Mouse (Mus musculus) olfactory bulb, adult 2 months (tissue): ENCODE measurements around the gene Rnf169.

Experiments
- CTCF ChIP-seq: fragments of 200-500 bp; IDR thresholded peaks from 2 replicates; pipeline ENCODE4 v1.5.1; 2012; ENCODE audit warnings: low read depth, mild to moderate bottlenecking, low read length, moderate library complexity; ENCODE audit not compliant: insufficient read depth
- POLR2A ChIP-seq: fragments of 200-500 bp; IDR thresholded peaks from 2 replicates; pipeline ENCODE4 v1.6.1; 2012; ENCODE audit warnings: mild to moderate bottlenecking, low read depth, low read length, moderate library complexity; ENCODE audit not compliant: insufficient read depth

DNA sequence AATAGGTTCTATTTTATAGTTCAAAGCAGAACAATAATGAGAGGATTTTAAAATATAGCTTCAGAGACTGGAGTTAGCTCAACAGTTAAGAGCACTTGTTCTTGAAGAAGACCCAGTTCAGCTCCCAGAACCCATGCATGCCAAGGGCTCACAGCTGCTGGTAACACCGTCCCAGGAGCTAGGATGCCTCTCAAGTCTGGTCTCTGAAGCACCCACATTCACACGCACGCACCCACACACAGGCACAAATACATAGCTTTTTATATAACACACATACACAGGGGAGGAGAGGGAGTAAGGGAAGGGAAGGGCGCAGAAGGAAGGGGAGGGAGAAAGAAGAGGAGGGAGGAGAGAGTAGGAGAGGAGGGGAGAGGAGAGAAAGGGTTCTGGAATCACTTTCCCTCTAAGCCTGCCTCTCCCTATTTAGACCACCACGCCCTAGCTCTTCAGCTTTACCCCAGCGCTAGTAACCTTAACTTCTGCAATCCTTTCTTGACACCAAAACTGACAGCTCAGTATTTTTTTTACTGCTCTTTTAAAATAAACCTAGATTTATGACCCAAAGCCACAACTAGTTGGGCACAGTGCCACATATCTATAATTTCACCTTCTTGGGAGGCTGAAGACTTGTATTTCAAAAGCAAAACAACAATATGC lies 26.7 kb downstream of the Rnf169 start:
- TF ChIP-seq POLR2A (no peak), CTCF (no peak)
